Mouse (Mus musculus): ENCODE data around the gene Rps6kl1.

DNA sequence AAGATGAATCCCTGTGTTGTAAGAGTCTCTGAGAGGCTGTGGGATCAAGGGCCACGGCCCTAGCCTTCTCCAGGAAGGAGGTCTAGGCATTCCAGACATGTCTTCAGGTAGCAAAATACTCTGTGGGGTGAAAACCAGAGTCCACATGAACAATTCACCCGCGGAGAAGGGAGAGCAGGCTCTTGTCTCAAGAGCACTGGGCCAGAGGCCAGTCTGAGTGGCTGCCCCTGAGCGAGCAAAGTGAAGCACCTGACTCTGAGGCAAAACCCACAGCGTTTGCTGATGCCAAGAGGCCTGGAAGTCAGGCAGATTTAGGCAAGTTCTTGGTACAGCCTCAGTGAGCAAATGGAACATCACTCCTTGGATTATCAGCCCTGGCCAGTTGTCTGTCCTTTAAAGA, 33.1 kb upstream of the Rps6kl1 start:
- TF ChIP-seq CTCF (IDR thresholded peaks at IDR 0.05; ENCODE audit: control insufficient read depth, insufficient read depth, insufficient replicate concordance, low read depth, low read length) (no peak), POLR2A (IDR thresholded peaks at IDR 0.05; ENCODE audit: control insufficient read depth, low read depth, low read length) (no peak)

All from testis, adult 2 months (tissue).